Mouse (Mus musculus) right cerebral cortex, adult 2 months (tissue): ENCODE data around the gene 4930579F01Rik.

Experiments used
- DNase-seq, 2 experiments: peaks; one replicate each; pipeline ENCODE4 v3.0.0; 2021 to 2022; ENCODE audit warnings: low spot score in 2 of 2

Gene 4930579F01Rik

GRCm38 (mm10) chr3:138216091-138216490 is 22.5 kb upstream of the 4930579F01Rik start:
- no peak for DNase-seq

DNA sequence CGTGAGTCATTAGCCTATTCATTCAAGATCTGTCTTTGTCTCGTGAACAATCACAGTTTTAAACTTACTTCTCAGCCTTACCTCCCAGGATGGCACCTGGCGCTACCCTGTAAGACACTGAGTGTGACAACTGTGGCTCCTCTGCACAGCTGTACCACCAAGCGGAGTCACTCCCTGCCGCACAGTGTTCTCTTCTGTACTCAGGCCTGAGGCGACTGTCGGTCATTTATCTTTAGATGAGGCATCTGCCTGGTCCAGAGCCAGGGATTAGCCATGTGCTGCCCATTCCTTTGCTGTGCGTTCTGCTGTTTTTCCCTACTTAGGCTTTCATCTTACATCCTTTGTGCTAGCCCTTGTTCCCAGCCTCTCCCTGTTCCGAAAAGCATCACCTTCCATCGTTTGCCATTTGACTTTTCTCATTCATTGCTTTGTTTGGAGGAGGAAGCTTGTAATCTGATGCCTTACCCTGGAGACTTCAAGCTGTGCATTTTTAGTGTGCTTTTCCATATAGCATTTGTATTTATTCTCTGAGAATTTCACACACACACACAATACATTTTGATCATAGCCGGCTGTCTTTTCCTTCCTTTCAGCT is 21.9 kb upstream of the 4930579F01Rik start:
- DNase-seq, result no peak

DNA sequence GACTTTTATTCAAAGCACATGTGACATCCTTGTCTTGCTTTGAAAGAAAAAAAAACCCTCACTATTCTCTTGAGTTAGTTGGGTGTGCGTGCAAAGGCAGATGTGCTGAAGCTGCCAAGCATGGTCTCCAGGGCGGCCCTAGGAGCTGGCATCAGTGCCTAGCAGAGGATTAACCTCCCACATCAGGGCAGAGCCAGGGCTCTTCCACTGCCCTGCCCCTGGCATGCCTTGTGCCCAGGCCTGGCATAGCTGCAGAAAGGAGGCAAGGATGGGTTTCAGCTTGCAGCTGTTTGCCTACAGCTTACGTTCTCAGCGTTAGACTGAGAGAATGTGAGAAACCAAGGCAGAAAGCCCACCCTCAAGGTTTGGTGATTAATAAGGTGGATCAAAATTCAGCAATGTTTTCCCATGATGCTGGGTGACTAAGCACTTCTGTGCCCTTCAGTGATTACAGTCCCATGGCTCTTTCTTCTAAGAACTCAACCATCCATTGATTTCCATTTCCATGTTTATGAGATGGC is 18.9 kb upstream of the 4930579F01Rik start:
- DNase-seq, result no peak

DNA sequence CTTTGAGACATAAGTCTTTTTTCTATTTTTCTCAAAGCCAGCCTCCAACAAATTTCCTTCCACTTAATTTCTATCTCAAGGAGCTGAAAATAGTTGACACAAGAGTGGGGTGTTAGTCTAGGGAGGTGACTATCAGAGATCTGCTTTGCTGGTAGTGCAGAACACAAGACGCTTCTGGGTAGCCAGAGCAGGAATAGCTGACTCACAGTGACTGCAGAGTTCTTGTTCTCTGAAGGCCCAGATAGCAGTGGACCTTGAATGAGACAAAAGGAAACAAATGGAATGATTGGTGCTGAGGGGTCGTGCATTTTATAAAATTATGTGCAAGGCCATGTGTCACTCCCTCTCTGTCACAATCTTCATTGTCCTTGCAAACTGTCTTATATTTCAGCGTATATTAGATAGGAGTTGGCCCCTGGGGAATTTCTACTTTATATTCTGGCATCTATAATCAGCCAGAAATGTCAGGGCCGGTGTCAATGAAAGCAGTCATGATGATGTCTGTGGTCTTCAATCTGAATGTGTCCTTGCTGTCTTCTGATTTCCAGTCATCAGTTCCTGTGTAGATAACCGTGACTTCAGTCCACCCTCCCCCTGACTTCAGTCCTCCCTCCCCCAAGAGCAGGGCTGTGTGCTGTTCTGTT is 16.9 kb upstream of the 4930579F01Rik start:
- no peak for DNase-seq

DNA sequence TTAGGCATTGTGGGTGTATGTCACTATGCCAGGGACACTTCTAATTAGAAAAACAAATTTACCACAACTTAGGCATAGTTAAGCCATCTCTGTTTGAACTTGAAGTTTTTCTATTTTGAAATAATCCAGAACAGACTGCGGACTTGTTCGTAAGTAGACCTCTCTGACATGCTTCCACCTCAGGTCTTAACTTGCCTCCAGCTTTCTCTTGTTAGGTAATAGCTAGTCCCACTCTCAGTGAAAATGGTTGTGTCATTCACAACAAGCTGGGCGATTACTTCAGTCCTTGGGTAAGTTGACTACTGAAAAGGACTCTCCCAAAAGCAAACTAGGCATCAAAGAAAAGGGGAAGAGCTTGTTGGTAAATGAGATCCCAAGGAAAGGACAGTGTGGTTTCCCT is 15.2 kb upstream of the 4930579F01Rik start:
- DNase-seq, result no peak

DNA sequence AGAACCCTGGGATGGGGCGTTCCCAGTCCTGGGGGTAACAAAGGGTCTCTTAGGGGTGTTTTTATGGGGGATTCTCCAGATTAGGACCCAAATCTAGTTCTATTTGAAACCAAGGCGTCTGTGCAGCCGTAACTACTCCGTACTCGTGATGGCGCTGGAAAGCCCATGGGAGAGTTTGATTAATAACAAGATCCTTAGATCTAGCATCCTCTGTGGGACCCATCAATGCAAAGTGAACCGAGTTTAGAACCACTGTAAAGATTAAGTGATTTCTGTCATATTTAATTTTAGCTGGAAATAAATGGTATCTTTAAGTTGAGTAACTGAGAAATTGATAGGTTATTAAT is 5.1 kb upstream of the 4930579F01Rik start:
- DNase-seq, result no peak

DNA sequence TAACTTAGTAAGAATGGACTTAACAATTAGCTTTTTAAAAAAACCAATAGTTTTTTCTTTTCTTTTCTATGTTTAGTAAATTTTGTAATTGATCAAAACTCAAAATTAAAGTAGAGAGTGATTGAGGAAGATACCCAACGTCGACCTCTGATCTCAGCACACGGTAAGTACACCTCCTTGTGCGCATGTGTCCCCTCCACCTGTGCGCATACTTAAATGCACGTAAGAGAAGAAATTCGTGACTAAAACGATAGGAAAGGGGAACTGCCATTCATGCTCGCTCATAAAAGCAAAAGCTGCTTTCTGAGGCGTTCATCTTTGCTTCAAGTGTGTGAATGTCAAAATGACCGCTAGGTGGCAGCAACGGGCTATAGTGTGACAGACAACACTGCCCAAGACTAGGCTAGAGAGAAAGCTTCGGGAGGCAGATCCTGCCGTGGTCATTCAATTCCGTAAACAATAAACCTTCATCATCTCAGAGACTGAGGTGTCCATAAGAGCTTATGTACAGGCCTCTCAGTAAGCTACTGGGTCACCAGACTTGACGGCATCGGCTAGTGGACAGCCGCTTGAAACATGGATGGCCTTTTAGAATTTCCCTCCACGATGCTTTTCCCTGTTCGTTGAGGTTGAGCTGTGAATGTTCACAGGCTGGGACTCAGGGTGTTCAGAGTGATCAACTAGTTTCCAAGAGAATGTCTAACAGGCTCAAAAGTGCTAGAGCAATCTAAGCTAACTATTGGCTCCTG is 4.5 kb upstream of the 4930579F01Rik start:
- peak; percentile 96 for DNase-seq

DNA sequence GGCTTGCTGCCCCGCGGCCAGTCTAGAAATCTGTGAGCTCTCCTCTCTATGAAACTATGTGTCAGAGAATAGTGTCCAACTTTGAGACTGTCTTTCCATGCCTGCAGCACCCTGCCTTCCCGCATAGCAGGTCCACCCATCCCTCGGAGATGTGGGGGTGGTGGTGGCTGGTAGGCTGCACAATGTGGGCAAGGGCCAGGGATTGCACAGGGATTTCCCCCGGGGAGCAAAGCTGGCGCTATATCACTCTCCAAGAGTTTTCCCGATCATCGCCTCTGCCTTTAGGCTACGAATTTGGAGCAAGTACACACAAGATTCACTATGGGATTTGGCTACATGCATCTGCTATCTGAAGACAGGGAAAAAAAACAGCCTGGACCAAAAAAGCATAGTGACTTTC is 3.9 kb upstream of the 4930579F01Rik start:
- DNase-seq, result peak; percentile 4

GRCm38 (mm10) chr3:138197093-138197492 is 3.5 kb upstream of the 4930579F01Rik start:
- DNase-seq, result no peak

- DNase-seq, result peak in 1 of 2 experiments; percentile 4
These were observed 1.4 kb downstream of the 4930579F01Rik start for GRCm38 (mm10) chr3:138192260-138192659.

GRCm38 (mm10) chr3:138185995-138186930 is 7.4 kb downstream of the 4930579F01Rik start:
- DNase-seq, result no peak

DNA sequence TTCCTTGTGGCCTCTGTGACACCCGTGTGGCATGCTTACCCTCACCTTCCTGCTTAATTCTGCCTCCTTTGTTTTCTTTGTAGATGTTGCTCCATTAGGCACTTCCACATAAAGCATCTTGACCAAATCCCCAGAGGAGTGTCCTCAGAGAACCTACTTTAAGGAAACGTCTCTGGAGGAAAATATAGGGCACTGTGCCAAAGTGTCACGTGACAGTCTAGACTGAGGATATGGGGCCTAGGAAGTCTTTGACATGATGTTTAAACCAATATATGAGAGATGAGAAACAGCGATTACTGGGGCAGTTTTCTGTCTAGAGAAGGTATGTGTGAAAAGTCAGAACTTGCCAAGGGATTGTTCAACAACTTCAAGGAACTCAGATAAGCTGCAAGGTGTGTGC is 8.3 kb downstream of the 4930579F01Rik start:
- DNase-seq, result no peak

GRCm38 (mm10) chr3:138183371-138183770 is 10.3 kb downstream of the 4930579F01Rik start:
- DNase-seq, result no peak

GRCm38 (mm10) chr3:138182019-138182418 is 11.6 kb downstream of the 4930579F01Rik start:
- DNase-seq, result no peak

DNA sequence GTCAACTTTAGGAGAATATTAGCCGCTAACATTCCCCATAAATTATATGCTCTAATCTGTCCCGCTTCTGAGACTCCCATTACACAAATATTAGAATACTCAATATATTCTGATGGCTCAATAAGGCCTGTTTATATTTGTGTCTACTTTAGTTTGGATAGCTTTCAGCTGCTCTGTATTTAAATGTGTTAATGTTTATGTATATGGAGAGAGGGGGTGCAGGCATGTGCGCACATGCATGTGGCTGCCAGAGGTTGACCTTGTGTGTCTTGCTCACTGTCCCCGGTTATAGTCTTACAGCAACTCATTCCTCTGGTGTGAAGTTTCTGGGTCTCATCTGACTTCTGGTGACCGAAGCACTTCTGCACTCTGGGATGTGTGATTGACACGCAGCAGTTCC is 18.1 kb downstream of the 4930579F01Rik start:
- no peak for DNase-seq

GRCm38 (mm10) chr3:138173291-138173690 is 20.3 kb downstream of the 4930579F01Rik start:
- no peak for DNase-seq

GRCm38 (mm10) chr3:138162553-138163183 is 31.0 kb downstream of the 4930579F01Rik start:
- DNase-seq, result no peak

- DNase-seq, result no peak
These were observed 32.0 kb downstream of the 4930579F01Rik start for GRCm38 (mm10) chr3:138161623-138162022.

DNA sequence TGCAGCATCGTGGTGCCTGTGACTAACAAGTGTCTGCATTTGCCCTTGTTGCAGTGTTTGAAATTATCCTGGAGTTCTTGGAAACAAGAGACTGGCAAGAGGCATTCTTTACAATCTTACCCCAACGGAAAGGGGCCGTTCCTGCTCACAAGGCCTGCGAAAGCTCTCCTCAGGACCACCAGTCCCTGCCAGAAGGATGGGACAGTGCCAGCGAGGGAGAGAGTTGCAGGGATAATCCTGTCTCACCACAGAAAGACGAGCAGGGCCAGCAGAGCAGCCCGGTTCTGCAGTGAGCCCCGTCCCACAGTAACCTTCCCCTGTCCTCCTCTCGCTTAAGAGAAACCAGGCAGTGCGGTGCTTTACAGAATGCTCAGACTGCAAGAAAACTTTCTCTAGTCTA is 37.0 kb downstream of the 4930579F01Rik start:
- DNase-seq, result no peak

DNA sequence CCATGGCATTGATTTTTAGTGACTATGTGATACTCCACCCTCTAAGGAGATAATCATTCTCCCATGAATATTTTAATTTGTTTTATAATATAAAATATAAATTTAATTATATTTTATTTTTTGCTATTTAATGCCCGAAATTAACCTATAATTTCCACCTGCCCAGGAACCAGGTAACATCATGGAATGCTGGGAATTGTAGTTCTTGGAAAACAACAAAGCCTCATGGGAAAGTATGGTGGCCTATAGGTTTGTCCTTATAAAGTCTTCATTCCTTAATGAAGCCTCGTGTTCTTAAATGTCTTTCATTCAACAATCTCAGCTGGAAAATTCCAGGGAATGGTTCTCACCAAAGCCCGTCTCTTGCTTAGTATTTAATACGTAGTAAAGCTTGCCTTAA is 38.6 kb downstream of the 4930579F01Rik start:
- DNase-seq, result no peak

DNA sequence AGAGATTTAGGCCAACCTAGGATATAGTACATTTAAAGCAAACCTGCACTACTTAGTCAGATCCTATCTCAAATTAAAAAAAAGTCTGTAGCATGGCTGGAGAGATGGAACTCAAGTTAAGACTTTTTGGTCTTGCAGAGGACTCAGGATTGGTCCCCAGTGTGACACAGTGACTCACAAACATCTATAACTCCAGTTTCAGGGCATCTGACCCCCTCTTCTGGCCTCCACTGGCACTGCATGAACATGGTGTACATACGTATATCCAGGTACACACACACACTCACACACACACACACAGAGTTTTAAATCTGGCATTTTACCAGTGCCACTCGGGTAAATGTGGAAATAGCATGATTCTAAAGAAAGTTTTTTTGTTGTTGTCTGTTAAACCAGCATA is 44.8 kb downstream of the 4930579F01Rik start:
- DNase-seq, result no peak
